Mouse (Mus musculus) intestine, embryonic 14.5 days (tissue): ENCODE results near the gene Olfr571. TPM values are rescaled to one million over a fixed set of nuclear protein-coding genes. Genes with fewer than 3 reads are reported as not detected.

ENCODE experiments used
- ATAC-seq: fragments of 200-750 bp; cut with Nextera tagmentation; replicated peaks from 2 replicates; pipeline ENCODE4 v1.8.0; 2017; ENCODE audit warnings: low read depth, moderate number of reproducible peaks, moderate TSS enrichment, moderate library complexity; ENCODE audit not compliant: low FRiP score, low TSS enrichment
- DNase-seq: peaks from one replicate; pipeline ENCODE4 v3.0.0-alpha.2; 2018; ENCODE audit warnings: low spot score
- H3K27ac ChIP-seq: fragments of 300-500 bp; sonication (generic); 2 replicates; pipeline ENCODE4 v1.5.1; 2014; ENCODE audit warnings: low read depth, mild to moderate bottlenecking, control low read depth
- H3K27me3 ChIP-seq: fragments of 300-500 bp; sonication (generic); replicated peaks from 2 replicates; pipeline ENCODE4 v1.6.1; 2014; ENCODE audit warnings: low read length, control low read depth; ENCODE audit not compliant: control insufficient read depth, insufficient read depth
- H3K36me3 ChIP-seq: fragments of 300-500 bp; sonication (generic); 2 replicates; pipeline ENCODE4 v1.6.1; 2014; ENCODE audit warnings: low read length, control low read depth; ENCODE audit not compliant: control insufficient read depth, insufficient read depth
- H3K4me1 ChIP-seq: fragments of 300-500 bp; sonication (generic); replicated peaks from 2 replicates; pipeline ENCODE4 v1.6.1; 2014; ENCODE audit warnings: low read length, control low read depth, mixed read lengths; ENCODE audit not compliant: control insufficient read depth, insufficient read depth
- H3K4me2 ChIP-seq: fragments of 300-500 bp; sonication (generic); 2 replicates; pipeline ENCODE4 v1.6.1; 2014; ENCODE audit warnings: low read length
- H3K4me3 ChIP-seq: fragments of 300-500 bp; sonication (generic); 2 replicates; pipeline ENCODE4 v1.5.1; 2014; ENCODE audit warnings: low read depth, low read length, control low read depth, mixed read lengths
- H3K9ac ChIP-seq: fragments of 300-500 bp; sonication (generic); 2 replicates; pipeline ENCODE4 v1.6.1; 2014; ENCODE audit warnings: mild to moderate bottlenecking, low read length
- H3K9me3 ChIP-seq: fragments of 300-500 bp; sonication (generic); 2 replicates; pipeline ENCODE4 v1.6.1; 2016; ENCODE audit warnings: low read length, control low read depth; ENCODE audit not compliant: control insufficient read depth
- WGBS: fragments of 180-500 bp; shearing (Covaris S2); extraction: QIAGEN DNeasy Blood & Tissue Kit; methylation state at CpG from one replicate; pipeline ENCODE4 v1.1.7; 2014; 5-methylcytosine and 5-hydroxymethylcytosine counted together
- polyA plus RNA-seq: library from polyadenylated mRNA; unstranded; fragments of >200 nt; fragmentation: Nextera tagmentation; extraction: Ambion mirVana; gene quantifications from 2 replicates; pipeline ENCODE4 v1.2.1, GENCODE M21; 2014

Gene Olfr571
- not detected in 2 replicates for polyA plus RNA-seq

GRCm38 (mm10) chr7:102917032-102917875 lies at the start of gene Olfr571:
TSS of gene Olfr571 (minus strand) at chr7:102917536.
- Histone ChIP-seq H3K9me3 (no peaks in the 10 kb centered on the region), H3K27ac (no peak within 1 kb of the TSS), H3K4me2 (no peak within 1 kb of the TSS), H3K4me3 (no peak within 1 kb of the TSS), H3K36me3 (no peaks in the 10 kb centered on the region), H3K27me3 (no peaks in the 10 kb centered on the region), H3K9ac (no peak within 1 kb of the TSS), H3K4me1 (no peaks in the 10 kb centered on the region)
- WGBS, result 61% methylated on average over 4 of the region's 4 CpGs
- DNase-seq, result no peak
- no peak for ATAC-seq

GRCm38 (mm10) chr7:102962360-102962759 lies 45.0 kb upstream of the Olfr571 start, which contains the start of gene Olfr576:
TSS of gene Olfr576 (plus strand) at chr7:102962660.
- H3K4me1 ChIP-seq, result no peaks in the 10 kb centered on the region
- WGBS, result 25% methylated on average over 2 of the region's 2 CpGs

GRCm38 (mm10) chr7:102958593-102958992 lies 41.3 kb upstream of the Olfr571 start, which contains the start of gene Olfr575:
TSS of gene Olfr575 (minus strand) at chr7:102958775.
- DNase-seq, result no peak

More at GRCm38 (mm10) chr7:102962360-102962759, 45.0 kb upstream of the Olfr571 start, which contains the start of gene Olfr576:
- no peak within 1 kb of the TSS for H3K4me3 ChIP-seq
- no peak for ATAC-seq
- no peaks in the 10 kb centered on the region for H3K27me3 ChIP-seq
- no peak within 1 kb of the TSS for H3K27ac ChIP-seq
- no peak within 1 kb of the TSS for H3K9ac ChIP-seq
- no peak for DNase-seq
- no peaks in the 10 kb centered on the region for H3K9me3 ChIP-seq
- no peaks in the 10 kb centered on the region for H3K36me3 ChIP-seq
- no peak within 1 kb of the TSS for H3K4me2 ChIP-seq

GRCm38 (mm10) chr7:102958137-102958536 lies 40.8 kb upstream of the Olfr571 start:
- no peaks in the 10 kb centered on the region for H3K4me1 ChIP-seq
- no peak for ATAC-seq
- no peaks in the 10 kb centered on the region for H3K36me3 ChIP-seq
- DNase-seq, result no peak
- H3K4me3 ChIP-seq, result no peak overlapping the region
- H3K4me2 ChIP-seq, result no peak overlapping the region
- no peak overlapping the region for H3K27ac ChIP-seq
- 57% methylated on average over 3 of the region's 3 CpGs for WGBS
- no peak overlapping the region for H3K9ac ChIP-seq
- no peaks in the 10 kb centered on the region for H3K27me3 ChIP-seq
- H3K9me3 ChIP-seq, result no peaks in the 10 kb centered on the region

More at GRCm38 (mm10) chr7:102958593-102958992, 41.3 kb upstream of the Olfr571 start, which contains the start of gene Olfr575:
- Histone ChIP-seq H3K4me2 (no peak within 1 kb of the TSS), H3K4me3 (no peak within 1 kb of the TSS), H3K36me3 (no peaks in the 10 kb centered on the region), H3K27ac (no peak within 1 kb of the TSS), H3K4me1 (no peaks in the 10 kb centered on the region), H3K9ac (no peak within 1 kb of the TSS), H3K27me3 (no peaks in the 10 kb centered on the region), H3K9me3 (no peaks in the 10 kb centered on the region)
- 47% methylated on average over 1 of the region's 1 CpGs for WGBS
- ATAC-seq, result no peak

GRCm38 (mm10) chr7:102950732-102951131 lies 33.4 kb upstream of the Olfr571 start:
- Histone ChIP-seq H3K9ac (no peak overlapping the region), H3K4me2 (no peak overlapping the region), H3K4me1 (no peaks in the 10 kb centered on the region), H3K9me3 (no peaks in the 10 kb centered on the region), H3K36me3 (no peaks in the 10 kb centered on the region), H3K27me3 (no peaks in the 10 kb centered on the region), H3K27ac (no peak overlapping the region), H3K4me3 (no peak overlapping the region)
- WGBS, result 63% methylated on average over 1 of the region's 1 CpGs
- ATAC-seq (no peak), DNase-seq (no peak)

- Histone ChIP-seq H3K9me3 (no peaks in the 10 kb centered on the region), H3K4me2 (no peak within 1 kb of the TSS), H3K27me3 (no peaks in the 10 kb centered on the region), H3K27ac (no peak within 1 kb of the TSS), H3K36me3 (no peaks in the 10 kb centered on the region), H3K4me3 (no peak within 1 kb of the TSS), H3K9ac (no peak within 1 kb of the TSS), H3K4me1 (no peaks in the 10 kb centered on the region)
- no peak for ATAC-seq
- DNase-seq, result no peak
- 92% methylated on average over 1 of the region's 1 CpGs for WGBS
Measured at GRCm38 (mm10) chr7:102948167-102948566, 30.8 kb upstream of the Olfr571 start, which contains the start of gene Olfr574. TSS of gene Olfr574 (plus strand) at chr7:102948467.

- WGBS, result 90% methylated on average over 1 of the region's 1 CpGs
- Histone ChIP-seq H3K4me1 (no peaks in the 10 kb centered on the region), H3K27me3 (no peaks in the 10 kb centered on the region), H3K9ac (no peak overlapping the region), H3K4me2 (no peak overlapping the region), H3K4me3 (no peak overlapping the region), H3K9me3 (no peaks in the 10 kb centered on the region), H3K27ac (no peak overlapping the region), H3K36me3 (no peaks in the 10 kb centered on the region)
- ATAC-seq, result no peak
- DNase-seq, result no peak
Measured at GRCm38 (mm10) chr7:102943417-102943816, 26.1 kb upstream of the Olfr571 start.

- H3K27ac ChIP-seq, result no peak within 1 kb of the TSS
- ATAC-seq (no peak), DNase-seq (no peak)
- H3K9me3 ChIP-seq, result no peaks in the 10 kb centered on the region
- H3K4me3 ChIP-seq, result no peak within 1 kb of the TSS
- no peak within 1 kb of the TSS for H3K4me2 ChIP-seq
- H3K36me3 ChIP-seq, result no peaks in the 10 kb centered on the region
- H3K27me3 ChIP-seq, result no peaks in the 10 kb centered on the region
- 79% methylated on average over 2 of the region's 2 CpGs for WGBS
- H3K4me1 ChIP-seq, result no peaks in the 10 kb centered on the region
- H3K9ac ChIP-seq, result no peak within 1 kb of the TSS
Measured at GRCm38 (mm10) chr7:102942475-102942874, 25.1 kb upstream of the Olfr571 start, which contains the start of gene Olfr573-ps1. TSS of gene Olfr573-ps1 (minus strand) at chr7:102942575.
